Mouse (Mus musculus) stomach, embryonic 14.5 days (tissue): Measurements from ENCODE around the gene Ifnar1. TPM values are rescaled to one million over a fixed set of nuclear protein-coding genes. Genes with fewer than 3 reads are reported as not detected.

Experiments
- ATAC-seq: fragments of 200-750 bp; cut with Nextera tagmentation; 2 replicates; pipeline ENCODE4 v1.8.0; 2017; ENCODE audit warnings: low read depth, moderate TSS enrichment; ENCODE audit not compliant: insufficient number of reproducible peaks, insufficient read depth, low FRiP score
- H3K27ac ChIP-seq: fragments of 300-500 bp; sonication (generic); 2 replicates; pipeline ENCODE4 v1.5.1; 2014; ENCODE audit warnings: mild to moderate bottlenecking, low read length, moderate library complexity, mixed read lengths
- H3K27me3 ChIP-seq: fragments of 300-500 bp; sonication (generic); 2 replicates; pipeline ENCODE4 v1.6.1; 2014; ENCODE audit warnings: low read length, control low read depth, mixed read lengths; ENCODE audit not compliant: control insufficient read depth, insufficient read depth
- H3K36me3 ChIP-seq: fragments of 300-500 bp; sonication (generic); 2 replicates; pipeline ENCODE4 v1.6.1; 2014; ENCODE audit warnings: mild to moderate bottlenecking, control low read depth, low read length, moderate library complexity, mixed read lengths; ENCODE audit not compliant: control insufficient read depth, insufficient read depth
- H3K4me1 ChIP-seq: fragments of 300-500 bp; sonication (generic); 2 replicates; pipeline ENCODE4 v1.6.1; 2014; ENCODE audit warnings: low read length, control low read depth, mixed read lengths; ENCODE audit not compliant: control insufficient read depth, insufficient read depth
- H3K4me2 ChIP-seq: fragments of 300-500 bp; sonication (generic); replicated peaks from 2 replicates; pipeline ENCODE4 v1.6.1; 2014; ENCODE audit warnings: low read depth, low read length, control low read depth
- H3K4me3 ChIP-seq: fragments of 300-500 bp; sonication (generic); 2 replicates; pipeline ENCODE4 v1.5.1; 2014; ENCODE audit warnings: low read depth, low read length, control low read depth
- H3K9ac ChIP-seq: fragments of 300-500 bp; sonication (generic); replicated peaks from 2 replicates; pipeline ENCODE4 v1.6.1; 2014; ENCODE audit warnings: low read depth, mild to moderate bottlenecking, control low read depth, low read length, moderate library complexity, mixed read lengths
- H3K9me3 ChIP-seq: fragments of 300-500 bp; sonication (generic); 2 replicates; pipeline ENCODE4 v1.6.1; 2016; ENCODE audit warnings: low read depth, low read length, control low read depth; ENCODE audit not compliant: control insufficient read depth
- WGBS: fragments of 180-500 bp; shearing (Covaris S2); extraction: QIAGEN DNeasy Blood & Tissue Kit; methylation state at CpG from one replicate; pipeline ENCODE4 v1.1.7; 2014; 5-methylcytosine and 5-hydroxymethylcytosine counted together
- polyA plus RNA-seq: library from polyadenylated mRNA; unstranded; fragments of >200 nt; fragmentation: Nextera tagmentation; extraction: Ambion mirVana; gene quantifications from 2 replicates; pipeline ENCODE4 v1.2.1, GENCODE M21; 2014

Ifnar1 gene
- polyA plus RNA-seq, 1 experiment from 2014 or later: 63.9 TPM

DNA sequence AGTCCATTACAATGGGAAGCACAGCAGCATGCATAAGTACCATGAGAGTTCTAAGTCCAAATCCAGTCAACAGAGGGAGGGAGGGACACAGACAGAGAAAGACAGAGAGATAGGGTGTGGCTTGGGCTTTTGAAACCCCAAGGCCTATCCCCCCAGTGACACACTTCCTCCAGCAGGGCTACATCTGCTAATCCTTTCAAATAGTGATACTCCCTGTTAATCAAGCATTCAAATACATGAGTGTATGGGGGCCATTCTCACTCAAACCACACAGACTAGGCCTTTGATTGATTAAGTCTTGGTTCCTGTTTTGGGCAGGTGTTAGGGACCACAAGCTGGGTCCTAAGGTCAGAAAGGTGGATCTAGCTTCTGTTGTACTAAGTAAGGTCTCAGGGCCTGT is 4.5 kb upstream of the Ifnar1 start:
- no peaks in the 10 kb centered on the region for H3K36me3 ChIP-seq
- H3K9me3 ChIP-seq: no peaks in the 10 kb centered on the region
- H3K27ac ChIP-seq: no peak overlapping the region
- no peak for ATAC-seq
- no peaks in the 10 kb centered on the region for H3K27me3 ChIP-seq
- H3K4me3 ChIP-seq: no peak overlapping the region
- H3K4me1 ChIP-seq: no peaks in the 10 kb centered on the region
- H3K4me2 ChIP-seq: no peak overlapping the region
- no peak overlapping the region for H3K9ac ChIP-seq

DNA sequence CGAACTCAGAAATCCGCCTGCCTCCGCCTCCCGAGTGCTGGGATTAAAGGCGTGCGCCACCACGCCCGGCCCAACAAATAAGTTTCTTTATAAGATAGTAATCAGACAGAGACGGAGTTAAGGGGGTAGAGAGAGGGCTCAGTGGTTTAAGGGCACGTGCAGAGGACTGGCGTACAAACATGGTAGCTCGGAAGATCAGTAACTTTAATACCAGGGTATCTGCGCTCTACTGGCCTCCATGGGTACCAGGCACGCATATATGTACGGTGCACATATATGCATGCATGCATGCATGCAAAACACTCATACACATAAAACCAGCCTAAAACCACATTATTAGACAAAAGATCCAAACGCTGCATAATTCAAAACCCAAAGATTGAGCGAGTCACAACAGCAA is 651 bp upstream of the Ifnar1 start:
- no peaks in the 10 kb centered on the region for H3K27me3 ChIP-seq
- no peak for ATAC-seq
- H3K4me2 ChIP-seq: peak overlapping the region; percentile 53
- peaks cover 2% of the 10 kb centered on the region; the same call in 1 of the 2 replicates for H3K36me3 ChIP-seq
- H3K9me3 ChIP-seq: peaks cover 4% of the 10 kb centered on the region; the same call in 1 of the 2 replicates
- H3K27ac ChIP-seq: peak overlapping the region; percentile 86; the same call in 1 of the 2 replicates
- peaks cover 6% of the 10 kb centered on the region; the same call in 1 of the 2 replicates for H3K4me1 ChIP-seq
- H3K9ac ChIP-seq: peak overlapping the region; percentile 28; the same call in 1 of the 2 replicates
- 46% methylated on average over 17 of the region's 17 CpGs for WGBS
- H3K4me3 ChIP-seq: peak overlapping the region; percentile 69

DNA sequence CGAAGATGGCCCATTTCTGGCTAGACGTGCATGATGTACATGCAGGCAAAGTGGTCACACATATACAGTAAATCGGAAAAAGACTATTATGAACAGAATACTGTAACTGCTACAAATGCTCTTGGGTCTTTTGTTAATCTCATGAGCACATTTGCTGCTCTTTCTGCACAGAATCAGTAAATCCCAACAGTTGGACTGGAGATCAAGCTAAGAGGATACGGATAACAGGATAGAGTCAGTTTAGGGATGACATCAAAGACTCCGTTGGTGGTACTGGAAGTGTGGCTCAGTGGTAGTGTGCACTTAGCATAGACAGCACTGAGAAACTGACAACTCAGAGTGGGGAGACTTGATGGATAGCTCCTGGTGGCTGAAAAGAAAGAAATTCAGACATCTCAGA is 803 bp downstream of the Ifnar1 start:
- whole genome bisulfite sequencing: 30% methylated on average over 5 of the region's 5 CpGs

DNA sequence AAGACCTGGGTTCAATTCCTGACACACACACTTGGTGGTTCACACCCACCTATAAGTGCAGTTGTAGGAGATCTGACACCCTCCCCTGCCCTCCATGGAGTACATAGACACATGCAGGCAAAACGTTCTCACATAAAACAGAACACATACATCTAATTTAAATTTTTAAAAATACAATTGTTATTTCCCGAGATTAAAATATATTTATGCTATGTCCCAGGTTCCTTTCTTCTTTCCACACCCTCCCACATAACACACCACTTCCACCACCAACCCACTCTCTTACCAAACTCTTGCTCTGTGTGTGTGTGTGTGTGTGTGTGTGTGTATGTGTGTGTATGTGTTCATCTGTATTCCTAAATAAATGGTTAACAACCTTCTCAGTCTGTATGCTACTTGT is 3.0 kb downstream of the Ifnar1 start:
- 87% methylated on average over 2 of the region's 2 CpGs for WGBS
- Histone ChIP-seq H3K27me3 (no peaks in the 10 kb centered on the region), H3K9me3 (peaks cover 4% of the 10 kb centered on the region; the same call in 1 of the 2 replicates), H3K4me2 (no peak overlapping the region), H3K27ac (no peak overlapping the region), H3K4me1 (peaks cover 6% of the 10 kb centered on the region; the same call in 1 of the 2 replicates), H3K4me3 (no peak overlapping the region), H3K9ac (no peak overlapping the region), H3K36me3 (peaks cover 27% of the 10 kb centered on the region)
- ATAC-seq: no peak

More for the DNA sequence above, 803 bp downstream of the Ifnar1 start:
- peak overlapping the region; percentile 68 for H3K9ac ChIP-seq
- peak overlapping the region; percentile 66 for H3K4me2 ChIP-seq
- 0 out of 2 replicates have a peak overlapping the region, but pooled peaks have one; percentile 86 for H3K27ac ChIP-seq
- no peaks in the 10 kb centered on the region for H3K27me3 ChIP-seq
- ATAC-seq: no peak
- H3K9me3 ChIP-seq: peaks cover 4% of the 10 kb centered on the region; the same call in 1 of the 2 replicates
- peak overlapping the region; percentile 69 for H3K4me3 ChIP-seq
- peaks cover 15% of the 10 kb centered on the region for H3K36me3 ChIP-seq
- peaks cover 6% of the 10 kb centered on the region; the same call in 1 of the 2 replicates for H3K4me1 ChIP-seq

DNA sequence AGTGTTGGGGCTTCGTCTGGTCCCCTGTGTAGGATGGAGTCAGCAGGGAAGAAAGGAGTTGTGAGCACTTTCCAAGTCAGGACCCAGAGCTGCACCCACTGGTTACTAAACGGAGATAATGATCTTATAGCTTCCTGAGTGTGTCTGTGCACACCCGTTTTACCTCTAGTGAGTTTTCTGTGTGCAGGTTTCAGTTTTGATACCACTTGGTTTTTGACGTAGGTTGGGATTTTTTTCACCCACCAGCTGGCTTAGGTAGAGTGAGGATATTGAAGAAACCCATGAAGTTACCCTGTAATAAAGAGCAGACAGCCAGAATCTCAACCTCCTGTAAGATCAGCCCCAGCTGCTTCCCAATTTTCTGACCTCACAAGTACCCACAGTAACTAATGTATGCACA is 5.9 kb downstream of the Ifnar1 start:
- H3K9ac ChIP-seq: no peak overlapping the region
- H3K4me3 ChIP-seq: no peak overlapping the region
- peaks cover 4% of the 10 kb centered on the region; the same call in 1 of the 2 replicates for H3K4me1 ChIP-seq
- H3K27ac ChIP-seq: no peak overlapping the region
- peaks cover 4% of the 10 kb centered on the region; the same call in 1 of the 2 replicates for H3K9me3 ChIP-seq
- no peak overlapping the region for H3K4me2 ChIP-seq
- no peaks in the 10 kb centered on the region for H3K27me3 ChIP-seq
- 90% methylated on average over 4 of the region's 4 CpGs for WGBS
- no peak for ATAC-seq
- peaks cover 41% of the 10 kb centered on the region for H3K36me3 ChIP-seq

DNA sequence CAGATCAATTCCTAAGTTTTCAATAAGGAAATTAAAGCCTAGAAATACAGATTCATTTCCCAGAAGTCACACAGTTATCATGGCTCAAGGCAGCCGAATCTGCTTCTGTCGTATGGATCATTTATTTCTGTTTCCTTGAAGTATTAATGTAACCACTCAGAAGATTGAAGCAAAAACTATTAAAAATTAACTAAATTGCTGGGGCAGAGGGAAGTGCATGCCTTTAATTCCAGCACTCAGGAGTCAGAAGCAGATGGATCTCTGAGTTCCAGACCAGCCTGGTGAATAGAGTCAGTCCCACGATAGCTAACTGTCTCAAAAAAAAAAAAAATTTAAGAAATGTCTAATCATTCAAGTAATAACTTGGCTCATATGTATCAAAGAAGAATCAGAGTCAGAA is 6.4 kb downstream of the Ifnar1 start:
- Histone ChIP-seq H3K9me3 (peaks cover under 1% of the 10 kb centered on the region; the same call in 1 of the 2 replicates), H3K4me3 (no peak overlapping the region), H3K27ac (no peak overlapping the region), H3K4me1 (no peaks in the 10 kb centered on the region), H3K9ac (no peak overlapping the region), H3K27me3 (no peaks in the 10 kb centered on the region), H3K4me2 (no peak overlapping the region), H3K36me3 (peaks cover 47% of the 10 kb centered on the region)
- no peak for ATAC-seq
- 78% methylated on average over 3 of the region's 3 CpGs for WGBS

DNA sequence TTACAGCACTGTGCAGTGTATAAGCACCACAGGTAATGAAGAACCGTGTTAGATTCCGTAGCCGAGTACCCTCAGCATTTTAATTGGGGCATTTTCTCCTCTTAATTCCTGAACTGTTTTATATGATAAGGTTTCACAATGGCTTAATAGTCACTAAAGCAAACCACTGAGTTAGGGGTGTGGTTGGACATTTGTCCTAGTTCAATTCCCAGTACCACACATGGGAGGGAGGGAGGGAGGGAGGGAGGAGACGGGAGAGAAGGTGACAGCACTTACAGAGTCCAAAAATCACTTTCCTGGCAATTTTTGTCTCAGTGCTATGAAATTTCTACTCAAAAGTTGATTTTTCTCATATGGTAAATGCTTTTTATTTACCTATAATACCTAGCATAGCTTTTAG is 10.5 kb downstream of the Ifnar1 start:
- Histone ChIP-seq H3K4me3 (no peak overlapping the region), H3K9ac (no peak overlapping the region), H3K27ac (no peak overlapping the region), H3K9me3 (no peaks in the 10 kb centered on the region), H3K27me3 (no peaks in the 10 kb centered on the region), H3K36me3 (peaks cover 66% of the 10 kb centered on the region), H3K4me2 (no peak overlapping the region), H3K4me1 (no peaks in the 10 kb centered on the region)
- no peak for ATAC-seq
- WGBS: 87% methylated on average over 4 of the region's 4 CpGs

DNA sequence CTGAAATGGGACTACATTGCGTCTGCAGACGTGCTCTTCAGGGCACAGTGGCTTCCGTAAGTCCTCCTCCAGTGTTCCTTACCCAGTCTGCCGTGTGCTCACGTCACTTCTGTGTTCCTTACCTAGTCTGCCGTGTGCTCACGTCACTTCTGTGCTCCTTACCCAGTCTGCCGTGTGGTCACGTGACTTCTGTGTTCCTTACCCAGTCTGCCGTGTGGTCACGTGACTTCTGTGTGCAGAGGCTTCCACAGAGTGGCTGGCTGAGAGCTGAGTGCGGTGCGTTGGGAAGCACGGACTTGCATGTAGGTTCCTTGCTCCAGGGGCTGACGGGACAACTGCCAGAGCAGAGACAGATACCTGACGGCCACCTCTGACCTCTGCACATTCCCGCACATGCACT is 11.2 kb downstream of the Ifnar1 start:
- WGBS: 95% methylated on average over 17 of the region's 17 CpGs
- no peak overlapping the region for H3K27ac ChIP-seq
- peaks cover 71% of the 10 kb centered on the region for H3K36me3 ChIP-seq
- no peaks in the 10 kb centered on the region for H3K27me3 ChIP-seq
- no peaks in the 10 kb centered on the region for H3K9me3 ChIP-seq
- no peaks in the 10 kb centered on the region for H3K4me1 ChIP-seq
- no peak overlapping the region for H3K9ac ChIP-seq
- no peak for ATAC-seq
- H3K4me2 ChIP-seq: no peak overlapping the region
- no peak overlapping the region for H3K4me3 ChIP-seq

DNA sequence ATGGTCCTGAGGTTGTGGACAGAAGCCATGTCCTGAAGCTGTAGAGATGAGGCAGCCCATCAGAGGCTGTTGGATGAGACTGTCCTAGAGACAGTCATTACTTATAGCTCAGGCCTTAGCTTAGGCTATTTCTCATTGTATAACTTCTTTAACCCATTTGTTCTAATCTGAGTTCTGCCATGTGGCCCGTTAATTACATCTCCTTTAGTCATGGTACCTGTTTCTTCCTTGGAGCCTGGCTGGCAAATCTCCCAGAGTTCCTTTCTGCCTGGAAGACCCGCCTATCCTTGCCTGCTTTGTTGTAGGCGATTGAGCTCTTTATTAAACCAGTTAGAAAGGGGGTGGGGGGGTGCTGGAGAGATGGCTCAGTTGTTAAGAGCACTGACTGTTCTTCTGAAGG is 11.7 kb downstream of the Ifnar1 start:
- no peak for ATAC-seq
- Histone ChIP-seq H3K36me3 (peaks cover 74% of the 10 kb centered on the region), H3K4me3 (no peak overlapping the region), H3K27ac (no peak overlapping the region), H3K9ac (no peak overlapping the region), H3K9me3 (no peaks in the 10 kb centered on the region), H3K4me1 (no peaks in the 10 kb centered on the region), H3K4me2 (no peak overlapping the region), H3K27me3 (no peaks in the 10 kb centered on the region)
- 95% methylated on average over 3 of the region's 3 CpGs for WGBS
